Mouse (Mus musculus) heart, adult 2 months (tissue): ENCODE data around the gene Rabep2. TPM values are rescaled to one million over a fixed set of nuclear protein-coding genes. Genes with fewer than 3 reads are reported as not detected.
"Not testable (repeated sequence)": the region's sequence is repeated elsewhere in the genome, so short reads cannot be mapped to it uniquely, and the experiment has no call there.

ENCODE experiments used
- DNase-seq, 2 experiments: peaks; one replicate each; pipeline ENCODE4 v3.0.0; 2021
- H3K27ac ChIP-seq: fragments of 200-600 bp; 2 replicates; pipeline ENCODE4 v1.8.1; 2022
- H3K27me3 ChIP-seq: fragments of 200-500 bp; 2 replicates; pipeline ENCODE4 v1.6.1; 2012; ENCODE audit warnings: mild to moderate bottlenecking, low read length, inconsistent platforms, mixed read lengths; ENCODE audit not compliant: control insufficient read depth, insufficient read depth
- H3K36me3 ChIP-seq: fragments of 200-500 bp; 2 replicates; pipeline ENCODE4 v1.6.1; 2012; ENCODE audit warnings: low read length, inconsistent platforms; ENCODE audit not compliant: control insufficient read depth, insufficient read depth
- H3K4me1 ChIP-seq: fragments of 200-500 bp; 2 replicates; pipeline ENCODE4 v1.6.1; 2011; ENCODE audit warnings: low read length; ENCODE audit not compliant: control insufficient read depth, insufficient read depth
- H3K4me3 ChIP-seq: fragments of 200-600 bp; 2 replicates; pipeline ENCODE4 v1.8.1; 2022
- H3K79me2 ChIP-seq: fragments of 200-500 bp; replicated peaks from 2 replicates; pipeline ENCODE4 v1.6.1; 2012; ENCODE audit warnings: mild to moderate bottlenecking, inconsistent platforms, low read length, moderate library complexity, mixed read lengths; ENCODE audit not compliant: control insufficient read depth, insufficient read depth
- H3K9ac ChIP-seq: fragments of 200-500 bp; 2 replicates; pipeline ENCODE4 v1.6.1; 2012; ENCODE audit warnings: low read depth, mild to moderate bottlenecking, control low read depth, inconsistent platforms, low read length, mixed read lengths
- CTCF ChIP-seq: fragments of 200-600 bp; IDR thresholded peaks from 2 replicates; pipeline ENCODE4 v1.8.1; 2022; ENCODE audit warnings: antibody characterized with exemption, mild to moderate bottlenecking, moderate library complexity
- EP300 ChIP-seq: fragments of 200-500 bp; IDR thresholded peaks from 2 replicates; pipeline ENCODE4 v1.6.1; 2011; ENCODE audit warnings: low read depth, low read length, control low read depth; ENCODE audit not compliant: insufficient read depth
- POLR2A ChIP-seq: fragments of 200-500 bp; IDR thresholded peaks from 2 replicates; pipeline ENCODE4 v1.6.1; 2011; ENCODE audit warnings: mild to moderate bottlenecking, low read depth, low read length, control low read depth; ENCODE audit not compliant: insufficient read depth
- WGBS: fragments of 180-500 bp; shearing (Covaris S2); methylation state at CpG from one replicate; pipeline ENCODE4 v1.1.7; 2018; 5-methylcytosine and 5-hydroxymethylcytosine counted together
- intact Hi-C: fragments of 180-260 bp; cut with DNase I; formaldehyde crosslinking; loops from one replicate; pipeline ENCODE4 v1.15.1; 2025
- polyA plus RNA-seq: library from polyadenylated mRNA; depleted of rRNA; stranded (reverse); fragments of >200 nt; gene quantifications from 2 replicates; pipeline ENCODE4 v1.2.3, GENCODE M21; 2012
- total RNA-seq, 2 experiments: library from RNA; stranded (reverse); gene quantifications; 2 replicates each; pipeline ENCODE4 v1.2.3; 2021

Rabep2 gene
- total and polyA plus RNA-seq, 3 experiments: 5.3 to 9.2 (median 6.3) TPM

GRCm38 (mm10) chr7:126397221-126397620 lies 31.3 kb upstream of the Rabep2 start:
- TF ChIP-seq EP300 (no peak), CTCF (no peak), POLR2A (no peak)
- H3K36me3 ChIP-seq: no peaks in the 10 kb centered on the region
- no peaks in the 10 kb centered on the region for H3K27me3 ChIP-seq
- intact Hi-C loops: loop anchor here (5.0 to 10.0 kb wide), 3 partner anchors 70 to 298 kb away; partner anchors contain the start of genes Bola2 and Slx1b
- peak overlapping the region; percentile 21; the same call in 1 of the 2 replicates for H3K27ac ChIP-seq
- peaks cover 4% of the 10 kb centered on the region for H3K4me1 ChIP-seq
- no peak overlapping the region for H3K9ac ChIP-seq
- 37% methylated on average over 6 of the region's 6 CpGs for WGBS
- no peak overlapping the region for H3K4me3 ChIP-seq
- H3K79me2 ChIP-seq: no peaks in the 10 kb centered on the region
- no peak for DNase-seq

- no peak for DNase-seq
- H3K79me2 ChIP-seq: no peaks in the 10 kb centered on the region
- no peak for TF ChIP-seq EP300
- H3K4me3 ChIP-seq: no peak overlapping the region
- intact Hi-C loops: loop anchor here (2.0 to 10.0 kb wide), 5 partner anchors 31 to 297 kb away; partner anchors contain the start of genes Bola2, Rabep2 and Slx1b
- no peaks in the 10 kb centered on the region for H3K36me3 ChIP-seq
- H3K9ac ChIP-seq: no peak overlapping the region
- H3K27me3 ChIP-seq: no peaks in the 10 kb centered on the region
- H3K27ac ChIP-seq: no peak overlapping the region
- WGBS: 87% methylated on average over 4 of the region's 4 CpGs
- H3K4me1 ChIP-seq: peaks cover 4% of the 10 kb centered on the region
These were observed 30.7 kb upstream of the Rabep2 start for GRCm38 (mm10) chr7:126397822-126398221.

- no peaks in the 10 kb centered on the region for H3K27me3 ChIP-seq
These were observed 29.0 kb upstream of the Rabep2 start for GRCm38 (mm10) chr7:126399548-126399947.

GRCm38 (mm10) chr7:126402518-126402917 lies 26.0 kb upstream of the Rabep2 start:
- intact Hi-C loops: loop anchor here (5.0 kb wide), 1 partner anchor 235 kb away; no protein-coding TSS in a partner anchor

More at GRCm38 (mm10) chr7:126399548-126399947, 29.0 kb upstream of the Rabep2 start:
- peak; percentile 79 to 85 for DNase-seq
- Histone ChIP-seq H3K79me2 (no peaks in the 10 kb centered on the region), H3K9ac (no peak overlapping the region), H3K36me3 (no peaks in the 10 kb centered on the region), H3K27ac (no peak overlapping the region), H3K4me1 (peaks cover 4% of the 10 kb centered on the region), H3K4me3 (no peak overlapping the region)
- intact Hi-C loops: loop anchor here (1.0 to 10.0 kb wide), 6 partner anchors 29 to 295 kb away; partner anchors contain the start of genes Bola2, Rabep2 and Slx1b
- 4% methylated on average over 5 of the region's 5 CpGs for WGBS
- TF ChIP-seq POLR2A (no peak), CTCF (peak; percentile 93), EP300 (peak; percentile 50; the same call in 1 of the 2 replicates)

GRCm38 (mm10) chr7:126408686-126409085 lies 19.9 kb upstream of the Rabep2 start:
- intact Hi-C loops: no loop called here
- Histone ChIP-seq H3K79me2 (no peaks in the 10 kb centered on the region), H3K4me1 (no peaks in the 10 kb centered on the region), H3K9ac (no peak overlapping the region), H3K27ac (no peak overlapping the region), H3K36me3 (no peaks in the 10 kb centered on the region), H3K27me3 (no peaks in the 10 kb centered on the region), H3K4me3 (no peak overlapping the region)
- no peak for DNase-seq
- TF ChIP-seq EP300 (no peak), POLR2A (no peak), CTCF (no peak)
- 33% methylated on average over 2 of the region's 2 CpGs for WGBS

More at GRCm38 (mm10) chr7:126402518-126402917, 26.0 kb upstream of the Rabep2 start:
- not testable (repeated sequence) for DNase-seq, H3K27me3 ChIP-seq, H3K9ac ChIP-seq, H3K79me2 ChIP-seq, H3K4me3 ChIP-seq, H3K4me1 ChIP-seq, H3K27ac ChIP-seq, H3K36me3 ChIP-seq
- 74% methylated on average over 8 of the region's 8 CpGs for WGBS

GRCm38 (mm10) chr7:126411061-126411460 lies 17.5 kb upstream of the Rabep2 start:
- H3K36me3 ChIP-seq: no peaks in the 10 kb centered on the region
- no peak for DNase-seq
- H3K27me3 ChIP-seq: no peaks in the 10 kb centered on the region
- TF ChIP-seq CTCF: no peak
- TF ChIP-seq EP300: no peak
- TF ChIP-seq POLR2A: no peak
- no peaks in the 10 kb centered on the region for H3K4me1 ChIP-seq
- WGBS: 83% methylated on average over 4 of the region's 4 CpGs
- intact Hi-C loops: no loop called here
- H3K79me2 ChIP-seq: no peaks in the 10 kb centered on the region
- no peak overlapping the region for H3K4me3 ChIP-seq
- no peak overlapping the region for H3K27ac ChIP-seq
- no peak overlapping the region for H3K9ac ChIP-seq
